Mouse (Mus musculus): ENCODE measurements around the gene Arrdc2. TPM values are rescaled to one million over a fixed set of nuclear protein-coding genes. Genes with fewer than 3 reads are reported as not detected.

The Arrdc2 gene
- total and polyA plus RNA-seq, 2 experiments from 2014 or later = 3.0 to 4.5 TPM

GRCm38 (mm10) chr8:70849333-70849990, 9.9 kb upstream of the Arrdc2 start:
- no peak for ATAC-seq (ENCODE audit: insufficient read depth, low read depth)
- TF ChIP-seq CTCF (IDR thresholded peaks at IDR 0.05; ENCODE audit: low read depth) = no peak
- no peak for TF ChIP-seq EP300 (IDR thresholded peaks at IDR 0.05; ENCODE audit: low read depth)
- Histone ChIP-seq H3K4me3 (ENCODE audit: low read depth, low read length) (no peak overlapping the region), H3K4me1 (ENCODE audit: control insufficient read depth, insufficient read depth) (no peaks in the 10 kb centered on the region), H3K4me2 (ENCODE audit: low read depth, low read length) (no peak overlapping the region), H3K9ac (replicated peaks; ENCODE audit: low read depth, low read length) (no peak overlapping the region), H3K9me3 (replicated peaks; ENCODE audit: control insufficient read depth, low read length) (no peaks in the 10 kb centered on the region), H3K27ac (ENCODE audit: low read depth) (no peak overlapping the region), H3K27me3 (ENCODE audit: control insufficient read depth, insufficient read depth, low read length) (no peaks in the 10 kb centered on the region), H3K36me3 (replicated peaks; ENCODE audit: control insufficient read depth, insufficient read depth, low read length) (no peaks in the 10 kb centered on the region)
- WGBS = 75% methylated on average over 3 of the region's 3 CpGs
- DNase-seq (ENCODE audit: low spot score) = no peak

- H3K4me1 ChIP-seq (ENCODE audit: control insufficient read depth, insufficient read depth) = no peaks in the 10 kb centered on the region
- no peak overlapping the region for H3K9ac ChIP-seq (replicated peaks; ENCODE audit: low read depth, low read length)
- 40% methylated on average over 15 of the region's 15 CpGs for WGBS
- H3K27me3 ChIP-seq (ENCODE audit: control insufficient read depth, insufficient read depth, low read length) = no peaks in the 10 kb centered on the region
- no peak overlapping the region for H3K4me2 ChIP-seq (ENCODE audit: low read depth, low read length)
- ATAC-seq (ENCODE audit: insufficient read depth, low read depth) (no peak), DNase-seq (ENCODE audit: low spot score) (no peak)
- H3K36me3 ChIP-seq (replicated peaks; ENCODE audit: control insufficient read depth, insufficient read depth, low read length) = no peaks in the 10 kb centered on the region
- H3K4me3 ChIP-seq (ENCODE audit: low read depth, low read length) = no peak overlapping the region
- TF ChIP-seq CTCF (IDR thresholded peaks at IDR 0.05; ENCODE audit: low read depth) = no peak
- TF ChIP-seq EP300 (IDR thresholded peaks at IDR 0.05; ENCODE audit: low read depth) = no peak
- no peaks in the 10 kb centered on the region for H3K9me3 ChIP-seq (replicated peaks; ENCODE audit: control insufficient read depth, low read length)
- H3K27ac ChIP-seq (ENCODE audit: low read depth) = no peak overlapping the region
These were observed 7.0 kb upstream of the Arrdc2 start for GRCm38 (mm10) chr8:70846371-70847154.

- no peaks in the 10 kb centered on the region for H3K36me3 ChIP-seq (replicated peaks; ENCODE audit: control insufficient read depth, insufficient read depth, low read length)
- H3K27ac ChIP-seq (ENCODE audit: low read depth) = no peak overlapping the region
- no peak overlapping the region for H3K9ac ChIP-seq (replicated peaks; ENCODE audit: low read depth, low read length)
- H3K4me2 ChIP-seq (ENCODE audit: low read depth, low read length) = no peak overlapping the region
- no peak overlapping the region for H3K4me3 ChIP-seq (ENCODE audit: low read depth, low read length)
- DNase-seq (ENCODE audit: low spot score) = no peak
- no peaks in the 10 kb centered on the region for H3K9me3 ChIP-seq (replicated peaks; ENCODE audit: control insufficient read depth, low read length)
- no peaks in the 10 kb centered on the region for H3K27me3 ChIP-seq (ENCODE audit: control insufficient read depth, insufficient read depth, low read length)
- no peak for ATAC-seq (ENCODE audit: insufficient read depth, low read depth)
- TF ChIP-seq CTCF (IDR thresholded peaks at IDR 0.05; ENCODE audit: low read depth) (no peak), EP300 (IDR thresholded peaks at IDR 0.05; ENCODE audit: low read depth) (no peak)
- 47% methylated on average over 5 of the region's 5 CpGs for WGBS
- no peaks in the 10 kb centered on the region for H3K4me1 ChIP-seq (ENCODE audit: control insufficient read depth, insufficient read depth)
These were observed 5.6 kb upstream of the Arrdc2 start for GRCm38 (mm10) chr8:70845108-70845507.

- H3K27me3 ChIP-seq (ENCODE audit: control insufficient read depth, insufficient read depth, low read length) = no peaks in the 10 kb centered on the region
- DNase-seq (ENCODE audit: low spot score) = peak; percentile 79
- H3K9ac ChIP-seq (replicated peaks; ENCODE audit: low read depth, low read length) = no peak overlapping the region
- H3K36me3 ChIP-seq (replicated peaks; ENCODE audit: control insufficient read depth, insufficient read depth, low read length) = no peaks in the 10 kb centered on the region
- H3K4me1 ChIP-seq (ENCODE audit: control insufficient read depth, insufficient read depth) = no peaks in the 10 kb centered on the region
- WGBS = 3% methylated on average over 6 of the region's 6 CpGs
- H3K4me3 ChIP-seq (ENCODE audit: low read depth, low read length) = no peak overlapping the region
- TF ChIP-seq EP300 (IDR thresholded peaks at IDR 0.05; ENCODE audit: low read depth) (no peak), CTCF (IDR thresholded peaks at IDR 0.05; ENCODE audit: low read depth) (peak; percentile 94)
- no peak overlapping the region for H3K27ac ChIP-seq (ENCODE audit: low read depth)
- no peak for ATAC-seq (ENCODE audit: insufficient read depth, low read depth)
- H3K4me2 ChIP-seq (ENCODE audit: low read depth, low read length) = no peak overlapping the region
- no peaks in the 10 kb centered on the region for H3K9me3 ChIP-seq (replicated peaks; ENCODE audit: control insufficient read depth, low read length)
These were observed 5.0 kb upstream of the Arrdc2 start for GRCm38 (mm10) chr8:70844523-70844922.

GRCm38 (mm10) chr8:70843941-70844340, 4.4 kb upstream of the Arrdc2 start:
- ATAC-seq (ENCODE audit: insufficient read depth, low read depth) = no peak
- 81% methylated on average over 8 of the region's 8 CpGs for WGBS
- Histone ChIP-seq H3K4me1 (ENCODE audit: control insufficient read depth, insufficient read depth) (no peaks in the 10 kb centered on the region), H3K9ac (replicated peaks; ENCODE audit: low read depth, low read length) (no peak overlapping the region), H3K9me3 (replicated peaks; ENCODE audit: control insufficient read depth, low read length) (no peaks in the 10 kb centered on the region), H3K27ac (ENCODE audit: low read depth) (no peak overlapping the region), H3K36me3 (replicated peaks; ENCODE audit: control insufficient read depth, insufficient read depth, low read length) (no peaks in the 10 kb centered on the region), H3K4me2 (ENCODE audit: low read depth, low read length) (no peak overlapping the region), H3K4me3 (ENCODE audit: low read depth, low read length) (no peak overlapping the region), H3K27me3 (ENCODE audit: control insufficient read depth, insufficient read depth, low read length) (no peaks in the 10 kb centered on the region)
- DNase-seq (ENCODE audit: low spot score) = no peak
- TF ChIP-seq EP300 (IDR thresholded peaks at IDR 0.05; ENCODE audit: low read depth) (no peak), CTCF (IDR thresholded peaks at IDR 0.05; ENCODE audit: low read depth) (no peak)
